Mouse (Mus musculus): ENCODE measurements around the gene Dmc1. TPM values are rescaled to one million over a fixed set of nuclear protein-coding genes. Genes with fewer than 3 reads are reported as not detected.

Gene Dmc1
- polyA plus RNA-seq, 1 experiment from 2014 or later = 1.5 TPM

GRCm38 (mm10) chr15:79527192-79527591, 77.7 kb downstream of the Dmc1 start:
- H3K27ac ChIP-seq (ENCODE audit: low read depth, low read length) = no peak overlapping the region
- no peaks in the 10 kb centered on the region for H3K27me3 ChIP-seq (ENCODE audit: control insufficient read depth, insufficient read depth, low read length)
- 87% methylated on average over 4 of the region's 4 CpGs for WGBS
- no peaks in the 10 kb centered on the region for H3K4me1 ChIP-seq (ENCODE audit: control insufficient read depth, insufficient read depth, low read length)
- peaks cover 36% of the 10 kb centered on the region for H3K36me3 ChIP-seq (ENCODE audit: control insufficient read depth, insufficient read depth, low read length)
- no peak overlapping the region for H3K4me2 ChIP-seq (ENCODE audit: low read depth)
- H3K9me3 ChIP-seq (ENCODE audit: control insufficient read depth, low read length) = no peaks in the 10 kb centered on the region
- H3K9ac ChIP-seq (ENCODE audit: low read length) = no peak overlapping the region
- no peak overlapping the region for H3K4me3 ChIP-seq (ENCODE audit: low read depth, low read length)
- ATAC-seq (ENCODE audit: insufficient read depth, low FRiP score, low TSS enrichment) (no peak), DNase-seq (ENCODE audit: low spot score) (peak; percentile 36)

DNA sequence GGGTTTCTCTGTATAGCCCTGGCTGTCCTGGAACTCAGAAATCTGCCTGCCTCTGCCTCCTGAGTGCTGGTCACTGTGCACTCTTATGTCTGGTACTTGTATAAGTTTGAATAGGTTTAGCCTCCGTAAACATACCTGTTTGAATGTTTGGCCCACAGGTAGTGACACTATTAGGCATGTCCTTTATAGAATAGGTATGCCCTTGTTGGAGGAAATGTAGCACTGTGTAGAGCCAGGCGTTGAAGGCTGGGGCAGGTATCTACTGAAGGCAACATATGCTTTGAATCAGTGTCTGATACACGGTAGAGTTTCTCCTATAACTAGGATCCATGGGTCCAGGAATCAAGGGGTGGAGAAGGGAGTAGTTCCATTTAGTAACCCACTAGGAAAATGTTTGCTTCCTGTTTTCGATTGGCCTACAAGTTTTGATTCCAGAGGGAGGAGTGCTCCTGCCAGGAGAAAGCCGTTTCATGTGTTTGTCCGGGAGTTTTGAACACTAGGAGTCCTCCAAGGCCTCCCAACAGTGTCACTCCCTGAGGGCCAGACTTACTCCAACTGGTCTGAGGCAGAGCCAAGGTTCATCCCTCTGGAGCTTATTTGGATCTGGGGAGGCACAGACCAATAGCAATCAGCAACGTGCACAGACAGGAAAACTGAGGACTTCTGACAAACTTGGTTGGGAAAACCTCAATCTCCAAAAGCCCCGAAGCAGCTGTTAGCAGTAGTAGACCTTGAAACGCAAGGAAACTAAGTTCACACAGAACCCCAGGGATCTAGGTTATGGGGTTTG, 78.7 kb downstream of the Dmc1 start:
- DNase-seq (ENCODE audit: low spot score) (no peak), ATAC-seq (ENCODE audit: insufficient read depth, low FRiP score, low TSS enrichment) (no peak)
- H3K27ac ChIP-seq (ENCODE audit: low read depth, low read length) = no peak overlapping the region
- H3K4me2 ChIP-seq (ENCODE audit: low read depth) = no peak overlapping the region
- no peaks in the 10 kb centered on the region for H3K4me1 ChIP-seq (ENCODE audit: control insufficient read depth, insufficient read depth, low read length)
- WGBS = 71% methylated on average over 9 of the region's 9 CpGs
- no peaks in the 10 kb centered on the region for H3K9me3 ChIP-seq (ENCODE audit: control insufficient read depth, low read length)
- H3K9ac ChIP-seq (ENCODE audit: low read length) = no peak overlapping the region
- no peak overlapping the region for H3K4me3 ChIP-seq (ENCODE audit: low read depth, low read length)
- H3K36me3 ChIP-seq (ENCODE audit: control insufficient read depth, insufficient read depth, low read length) = peaks cover 28% of the 10 kb centered on the region
- H3K27me3 ChIP-seq (ENCODE audit: control insufficient read depth, insufficient read depth, low read length) = no peaks in the 10 kb centered on the region

- Histone ChIP-seq H3K4me2 (ENCODE audit: low read depth) (no peak overlapping the region), H3K27ac (ENCODE audit: low read depth, low read length) (no peak overlapping the region), H3K4me1 (ENCODE audit: control insufficient read depth, insufficient read depth, low read length) (no peaks in the 10 kb centered on the region), H3K27me3 (ENCODE audit: control insufficient read depth, insufficient read depth, low read length) (no peaks in the 10 kb centered on the region), H3K9me3 (ENCODE audit: control insufficient read depth, low read length) (no peaks in the 10 kb centered on the region), H3K36me3 (ENCODE audit: control insufficient read depth, insufficient read depth, low read length) (peaks cover 27% of the 10 kb centered on the region), H3K4me3 (ENCODE audit: low read depth, low read length) (no peak overlapping the region), H3K9ac (ENCODE audit: low read length) (no peak overlapping the region)
- no peak for ATAC-seq (ENCODE audit: insufficient read depth, low FRiP score, low TSS enrichment)
- 89% methylated on average over 5 of the region's 5 CpGs for WGBS
- no peak for DNase-seq (ENCODE audit: low spot score)
These were observed 79.3 kb downstream of the Dmc1 start for GRCm38 (mm10) chr15:79525564-79525963.

DNA sequence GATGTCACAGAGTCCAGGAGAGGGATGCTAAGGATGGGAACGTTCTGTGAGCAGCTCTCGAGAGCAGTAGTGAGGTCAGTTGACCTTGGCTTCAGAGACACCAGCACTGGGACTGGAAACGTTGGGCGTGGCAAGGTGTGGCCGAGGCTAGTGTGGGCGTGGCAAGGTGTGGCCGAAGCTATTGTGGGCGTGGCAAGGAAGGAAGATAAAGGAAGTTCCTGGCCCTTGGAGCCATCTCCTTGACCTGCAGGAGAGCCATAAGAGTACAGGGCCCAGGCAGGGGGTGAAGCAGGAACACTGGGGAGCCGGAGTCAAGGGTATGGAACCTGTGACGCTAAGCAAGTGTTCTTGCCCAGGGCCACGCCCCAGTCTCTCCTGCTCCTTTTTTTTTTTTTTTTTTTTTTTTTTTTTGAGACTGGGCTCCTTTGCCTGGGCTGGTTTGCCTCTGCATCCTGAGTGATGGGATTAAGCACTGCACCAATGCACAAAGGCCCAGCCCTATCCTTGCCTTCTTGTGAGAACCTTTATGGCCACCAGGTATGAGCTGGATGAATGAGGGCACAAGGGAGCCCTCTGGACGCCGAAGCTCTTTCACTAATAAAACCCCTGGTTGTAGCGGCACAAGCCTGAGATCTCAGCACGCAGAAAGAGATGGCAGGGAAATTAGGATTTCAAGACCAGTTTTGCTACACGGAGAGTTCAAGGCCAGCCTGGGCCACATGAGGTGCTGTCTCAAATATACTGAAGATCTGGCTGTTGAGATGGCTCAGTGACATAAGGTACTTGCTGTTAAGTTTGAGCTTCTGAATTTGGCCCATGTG, 85.3 kb downstream of the Dmc1 start:
- 48% methylated on average over 15 of the region's 16 CpGs for WGBS
- no peak for DNase-seq (ENCODE audit: low spot score)

DNA sequence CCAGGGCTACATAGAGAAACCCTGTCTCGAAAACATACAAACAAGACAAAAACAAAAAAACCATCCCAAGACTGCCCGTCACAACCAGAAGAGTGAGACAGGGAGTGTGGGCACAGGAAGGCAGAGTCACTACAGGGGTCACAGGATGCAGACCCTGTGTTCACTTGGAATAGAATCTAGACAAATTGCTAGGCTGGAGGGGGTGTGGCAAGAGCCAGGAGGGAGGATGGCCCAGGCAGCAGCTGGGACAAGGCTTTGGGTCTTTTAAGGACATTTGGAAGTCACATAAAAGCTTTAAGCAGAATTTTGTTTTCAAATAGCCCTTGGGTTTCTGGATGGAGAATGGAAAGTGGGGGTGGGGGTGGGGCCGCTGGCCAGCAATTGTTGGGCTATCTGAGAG, 86.3 kb downstream of the Dmc1 start:
- ATAC-seq (ENCODE audit: insufficient read depth, low FRiP score, low TSS enrichment) (no peak), DNase-seq (ENCODE audit: low spot score) (no peak)
- Histone ChIP-seq H3K4me1 (ENCODE audit: control insufficient read depth, insufficient read depth, low read length) (peaks cover 5% of the 10 kb centered on the region; the same call in 1 of the 2 replicates), H3K27ac (ENCODE audit: low read depth, low read length) (no peak overlapping the region), H3K4me3 (ENCODE audit: low read depth, low read length) (no peak overlapping the region), H3K9me3 (ENCODE audit: control insufficient read depth, low read length) (no peaks in the 10 kb centered on the region), H3K9ac (ENCODE audit: low read length) (no peak overlapping the region), H3K36me3 (ENCODE audit: control insufficient read depth, insufficient read depth, low read length) (no peaks in the 10 kb centered on the region), H3K4me2 (ENCODE audit: low read depth) (no peak overlapping the region), H3K27me3 (ENCODE audit: control insufficient read depth, insufficient read depth, low read length) (peaks cover 45% of the 10 kb centered on the region)
- 79% methylated on average over 3 of the region's 3 CpGs for WGBS

More for the DNA sequence above, 85.3 kb downstream of the Dmc1 start:
- Histone ChIP-seq H3K4me1 (ENCODE audit: control insufficient read depth, insufficient read depth, low read length) (peaks cover 5% of the 10 kb centered on the region; the same call in 1 of the 2 replicates), H3K27me3 (ENCODE audit: control insufficient read depth, insufficient read depth, low read length) (peaks cover 34% of the 10 kb centered on the region), H3K4me3 (ENCODE audit: low read depth, low read length) (no peak overlapping the region), H3K4me2 (ENCODE audit: low read depth) (no peak overlapping the region), H3K9me3 (ENCODE audit: control insufficient read depth, low read length) (no peaks in the 10 kb centered on the region), H3K27ac (ENCODE audit: low read depth, low read length) (no peak overlapping the region), H3K9ac (ENCODE audit: low read length) (no peak overlapping the region), H3K36me3 (ENCODE audit: control insufficient read depth, insufficient read depth, low read length) (no peaks in the 10 kb centered on the region)
- no peak for ATAC-seq (ENCODE audit: insufficient read depth, low FRiP score, low TSS enrichment)

GRCm38 (mm10) chr15:79517710-79518109, 87.2 kb downstream of the Dmc1 start:
- no peaks in the 10 kb centered on the region for H3K36me3 ChIP-seq (ENCODE audit: control insufficient read depth, insufficient read depth, low read length)
- no peak overlapping the region for H3K4me3 ChIP-seq (ENCODE audit: low read depth, low read length)
- H3K9ac ChIP-seq (ENCODE audit: low read length) = no peak overlapping the region
- H3K27ac ChIP-seq (ENCODE audit: low read depth, low read length) = no peak overlapping the region
- H3K9me3 ChIP-seq (ENCODE audit: control insufficient read depth, low read length) = no peaks in the 10 kb centered on the region
- WGBS = 69% methylated on average over 4 of the region's 4 CpGs
- peaks cover 5% of the 10 kb centered on the region; the same call in 1 of the 2 replicates for H3K4me1 ChIP-seq (ENCODE audit: control insufficient read depth, insufficient read depth, low read length)
- ATAC-seq (ENCODE audit: insufficient read depth, low FRiP score, low TSS enrichment) (no peak), DNase-seq (ENCODE audit: low spot score) (no peak)
- no peak overlapping the region for H3K4me2 ChIP-seq (ENCODE audit: low read depth)
- peaks cover 51% of the 10 kb centered on the region for H3K27me3 ChIP-seq (ENCODE audit: control insufficient read depth, insufficient read depth, low read length)

- Histone ChIP-seq H3K27ac (ENCODE audit: low read depth, low read length) (no peak within 1 kb of the TSS), H3K9ac (ENCODE audit: low read length) (peak within 1 kb of the TSS; percentile 46), H3K27me3 (ENCODE audit: control insufficient read depth, insufficient read depth, low read length) (peaks cover 64% of the 10 kb centered on the region), H3K36me3 (ENCODE audit: control insufficient read depth, insufficient read depth, low read length) (no peaks in the 10 kb centered on the region), H3K4me2 (ENCODE audit: low read depth) (peak within 1 kb of the TSS; percentile 82), H3K9me3 (ENCODE audit: control insufficient read depth, low read length) (no peaks in the 10 kb centered on the region), H3K4me3 (ENCODE audit: low read depth, low read length) (peak within 1 kb of the TSS; percentile 44), H3K4me1 (ENCODE audit: control insufficient read depth, insufficient read depth, low read length) (peaks cover 5% of the 10 kb centered on the region; the same call in 1 of the 2 replicates)
- ATAC-seq (ENCODE audit: insufficient read depth, low FRiP score, low TSS enrichment) = no peak
- DNase-seq (ENCODE audit: low spot score) = peak; percentile 71
- 2% methylated on average over 68 of the region's 71 CpGs for WGBS
These were observed 88.5 kb downstream of the Dmc1 start, which contains the start of gene Kdelr3 for GRCm38 (mm10) chr15:79516171-79517096. Gene Kdelr3, plus strand, starts transcription at chr15:79516411.

GRCm38 (mm10) chr15:79513940-79514339, 91.0 kb downstream of the Dmc1 start:
- no peak overlapping the region for H3K4me2 ChIP-seq (ENCODE audit: low read depth)
- no peaks in the 10 kb centered on the region for H3K36me3 ChIP-seq (ENCODE audit: control insufficient read depth, insufficient read depth, low read length)
- H3K4me3 ChIP-seq (ENCODE audit: low read depth, low read length) = no peak overlapping the region
- H3K9ac ChIP-seq (ENCODE audit: low read length) = no peak overlapping the region
- H3K9me3 ChIP-seq (ENCODE audit: control insufficient read depth, low read length) = no peaks in the 10 kb centered on the region
- DNase-seq (ENCODE audit: low spot score) (peak; percentile 47), ATAC-seq (ENCODE audit: insufficient read depth, low FRiP score, low TSS enrichment) (no peak)
- H3K27me3 ChIP-seq (ENCODE audit: control insufficient read depth, insufficient read depth, low read length) = peaks cover 83% of the 10 kb centered on the region
- H3K27ac ChIP-seq (ENCODE audit: low read depth, low read length) = no peak overlapping the region
- peaks cover 5% of the 10 kb centered on the region; the same call in 1 of the 2 replicates for H3K4me1 ChIP-seq (ENCODE audit: control insufficient read depth, insufficient read depth, low read length)
- WGBS = 10% methylated on average over 9 of the region's 9 CpGs
